Mouse (Mus musculus): ENCODE measurements around the gene Agap1. TPM values are rescaled to one million over a fixed set of nuclear protein-coding genes. Genes with fewer than 3 reads are reported as not detected.

The Agap1 gene
- total and polyA plus RNA-seq, 3 experiments: 0.01 TPM; not detected in 2

GRCm38 (mm10) chr1:89860017-89860730, 405.6 kb downstream of the Agap1 start:
- TF ChIP-seq POLR2AphosphoS2 (IDR thresholded peaks at IDR 0.05; ENCODE audit: low read length) (no peak), CHD1 (IDR thresholded peaks at IDR 0.05; ENCODE audit: low read depth, low read length) (no peak), BHLHE40 (IDR thresholded peaks at IDR 0.05; ENCODE audit: borderline replicate concordance, low read depth, low read length) (no peak), ZC3H11A (IDR thresholded peaks at IDR 0.05; ENCODE audit: low read depth, low read length) (no peak), JUND (IDR thresholded peaks at IDR 0.05; ENCODE audit: low read depth, low read length) (no peak), CTCF (IDR thresholded peaks at IDR 0.05 in 2 of 3, conservative IDR thresholded peaks at IDR 0.05 in 1 of 3; ENCODE audit: control insufficient read depth in 1 of 3, insufficient read depth in 1 of 3, low read depth in 2 of 3, low read length in 3 of 3, poor library complexity in 1 of 3, severe bottlenecking in 1 of 3) (no peak), ELF1 (IDR thresholded peaks at IDR 0.05; ENCODE audit: low read depth, low read length) (no peak), KAT2A (conservative IDR thresholded peaks at IDR 0.05; ENCODE audit: low read depth, low read length) (no peak), ZKSCAN1 (IDR thresholded peaks at IDR 0.05; ENCODE audit: low read depth, low read length) (no peak), MXI1 (IDR thresholded peaks at IDR 0.05; ENCODE audit: low read depth, low read length) (no peak), ZNF384 (IDR thresholded peaks at IDR 0.05; ENCODE audit: low read depth, low read length) (no peak), NELFE (IDR thresholded peaks at IDR 0.05; ENCODE audit: low read depth, low read length) (no peak), RAD21 (IDR thresholded peaks at IDR 0.05; ENCODE audit: low read depth, low read length) (no peak), CHD2 (IDR thresholded peaks at IDR 0.05; ENCODE audit: low read length) (no peak), EP300 (IDR thresholded peaks at IDR 0.05; ENCODE audit: low read depth in 1 of 2, low read length in 2 of 2) (no peak), MEF2A (IDR thresholded peaks at IDR 0.05; ENCODE audit: extremely low read depth, insufficient replicate concordance, low read depth, low read length, poor library complexity, severe bottlenecking) (no peak)
- H3K27me3 ChIP-seq (ENCODE audit: control insufficient read depth in 1 of 2, insufficient read depth in 2 of 2, low read length in 2 of 2): no peaks in the 10 kb centered on the region
- no peak overlapping the region for H3K4me3 ChIP-seq (ENCODE audit: control insufficient read depth in 1 of 2, insufficient read depth in 1 of 2, low read depth in 2 of 2, low read length in 2 of 2)
- H3K9ac ChIP-seq (ENCODE audit: control insufficient read depth, low read depth, low read length, poor library complexity, severe bottlenecking): no peak overlapping the region
- H3K27ac ChIP-seq (ENCODE audit: control insufficient read depth, low read depth, low read length): no peak overlapping the region
- H3K36me3 ChIP-seq (ENCODE audit: control insufficient read depth in 1 of 2, insufficient read depth in 2 of 2, low read length in 2 of 2): no peaks in the 10 kb centered on the region
- no peaks in the 10 kb centered on the region for H3K79me2 ChIP-seq (ENCODE audit: control insufficient read depth, insufficient read depth, low read length, poor library complexity)
- no peak for DNase-seq (ENCODE audit: low read depth, low spot score)
- H3K9me3 ChIP-seq (replicated peaks; ENCODE audit: insufficient read depth, low read length): no peaks in the 10 kb centered on the region
- H3K4me1 ChIP-seq (ENCODE audit: control insufficient read depth in 1 of 2, insufficient read depth in 2 of 2, low read length in 2 of 2): no peaks in the 10 kb centered on the region

DNA sequence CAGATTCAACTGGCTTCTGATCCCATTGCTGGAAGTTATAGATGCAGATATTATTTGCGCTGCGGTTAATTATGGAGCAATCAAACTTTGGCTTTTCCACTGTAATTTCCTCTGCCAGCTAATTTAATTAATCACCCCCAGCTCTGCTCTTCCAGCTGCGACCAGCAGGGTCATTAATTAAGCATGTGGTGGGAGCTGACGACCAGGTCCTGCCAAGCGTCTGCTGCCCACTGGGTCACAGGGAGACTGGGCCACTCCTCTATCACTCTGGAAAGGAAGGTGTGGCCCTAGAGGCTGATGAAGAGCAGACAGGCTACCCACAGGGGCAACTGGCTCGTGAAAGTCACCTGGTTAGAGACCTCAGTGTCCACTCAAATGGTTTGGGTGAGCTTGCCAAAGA, 411.2 kb downstream of the Agap1 start:
- no peaks in the 10 kb centered on the region for H3K9me3 ChIP-seq (replicated peaks; ENCODE audit: insufficient read depth, low read length)

More for the DNA sequence above, 411.2 kb downstream of the Agap1 start:
- no peaks in the 10 kb centered on the region for H3K36me3 ChIP-seq (ENCODE audit: control insufficient read depth in 1 of 2, insufficient read depth in 2 of 2, low read length in 2 of 2)
- no peaks in the 10 kb centered on the region for H3K27me3 ChIP-seq (ENCODE audit: control insufficient read depth in 1 of 2, insufficient read depth in 2 of 2, low read length in 2 of 2)
- no peak overlapping the region for H3K4me3 ChIP-seq (ENCODE audit: control insufficient read depth in 1 of 2, insufficient read depth in 1 of 2, low read depth in 2 of 2, low read length in 2 of 2)
- TF ChIP-seq TCF12 (IDR thresholded peaks at IDR 0.05; ENCODE audit: low read depth, low read length): no peak
- TF ChIP-seq MAZ (IDR thresholded peaks at IDR 0.05; ENCODE audit: low read depth, low read length): no peak
- TF ChIP-seq TBP (IDR thresholded peaks at IDR 0.05; ENCODE audit: low read depth, low read length): no peak
- no peak for TF ChIP-seq EP300 (IDR thresholded peaks at IDR 0.05; ENCODE audit: low read depth in 1 of 2, low read length in 2 of 2)
- no peak for TF ChIP-seq E2F4 (IDR thresholded peaks at IDR 0.05; ENCODE audit: borderline replicate concordance, low read depth, low read length)
- TF ChIP-seq RCOR1 (IDR thresholded peaks at IDR 0.05; ENCODE audit: low read depth, low read length): no peak
- no peak for TF ChIP-seq MEF2A (IDR thresholded peaks at IDR 0.05; ENCODE audit: extremely low read depth, insufficient replicate concordance, low read depth, low read length, poor library complexity, severe bottlenecking)
- no peak for TF ChIP-seq MAFK (IDR thresholded peaks at IDR 0.05; ENCODE audit: borderline replicate concordance, low read depth, low read length)
- TF ChIP-seq NRF1 (IDR thresholded peaks at IDR 0.05; ENCODE audit: insufficient read depth, low read depth, low read length, poor library complexity, severe bottlenecking): no peak
- no peak for TF ChIP-seq CTCF (IDR thresholded peaks at IDR 0.05 in 2 of 3, conservative IDR thresholded peaks at IDR 0.05 in 1 of 3; ENCODE audit: control insufficient read depth in 1 of 3, insufficient read depth in 1 of 3, low read depth in 2 of 3, low read length in 3 of 3, poor library complexity in 1 of 3, severe bottlenecking in 1 of 3)
- no peak for TF ChIP-seq GABPA (IDR thresholded peaks at IDR 0.05; ENCODE audit: low read depth, low read length)
- TF ChIP-seq BHLHE40 (IDR thresholded peaks at IDR 0.05; ENCODE audit: borderline replicate concordance, low read depth, low read length): no peak
- TF ChIP-seq ELF1 (IDR thresholded peaks at IDR 0.05; ENCODE audit: low read depth, low read length): no peak
- TF ChIP-seq SIN3A (IDR thresholded peaks at IDR 0.05; ENCODE audit: low read length): no peak
- no peak for TF ChIP-seq MXI1 (IDR thresholded peaks at IDR 0.05; ENCODE audit: low read depth, low read length)
- no peak for TF ChIP-seq ETS1 (IDR thresholded peaks at IDR 0.05; ENCODE audit: low read depth, low read length)
- no peak for TF ChIP-seq POLR2AphosphoS2 (IDR thresholded peaks at IDR 0.05; ENCODE audit: low read length)
- no peaks in the 10 kb centered on the region for H3K79me2 ChIP-seq (ENCODE audit: control insufficient read depth, insufficient read depth, low read length, poor library complexity)
- no peak overlapping the region for H3K9ac ChIP-seq (ENCODE audit: control insufficient read depth, low read depth, low read length, poor library complexity, severe bottlenecking)
- no peaks in the 10 kb centered on the region for H3K4me1 ChIP-seq (ENCODE audit: control insufficient read depth in 1 of 2, insufficient read depth in 2 of 2, low read length in 2 of 2)
- no peak overlapping the region for H3K27ac ChIP-seq (ENCODE audit: control insufficient read depth, low read depth, low read length)
- no peak for DNase-seq (ENCODE audit: low read depth, low spot score)

Data from MEL (cell line).